Mouse (Mus musculus) heart, adult 2 months (tissue): ENCODE results near the gene Fgfbp1.

Experiments used
- CTCF ChIP-seq: fragments of 200-600 bp; IDR thresholded peaks from 2 replicates; pipeline ENCODE4 v1.8.1; 2022; ENCODE audit warnings: antibody characterized with exemption, mild to moderate bottlenecking, moderate library complexity
- EP300 ChIP-seq: fragments of 200-500 bp; IDR thresholded peaks from 2 replicates; pipeline ENCODE4 v1.6.1; 2011; ENCODE audit warnings: low read depth, low read length, control low read depth; ENCODE audit not compliant: insufficient read depth
- POLR2A ChIP-seq: fragments of 200-500 bp; IDR thresholded peaks from 2 replicates; pipeline ENCODE4 v1.6.1; 2011; ENCODE audit warnings: mild to moderate bottlenecking, low read depth, low read length, control low read depth; ENCODE audit not compliant: insufficient read depth

DNA sequence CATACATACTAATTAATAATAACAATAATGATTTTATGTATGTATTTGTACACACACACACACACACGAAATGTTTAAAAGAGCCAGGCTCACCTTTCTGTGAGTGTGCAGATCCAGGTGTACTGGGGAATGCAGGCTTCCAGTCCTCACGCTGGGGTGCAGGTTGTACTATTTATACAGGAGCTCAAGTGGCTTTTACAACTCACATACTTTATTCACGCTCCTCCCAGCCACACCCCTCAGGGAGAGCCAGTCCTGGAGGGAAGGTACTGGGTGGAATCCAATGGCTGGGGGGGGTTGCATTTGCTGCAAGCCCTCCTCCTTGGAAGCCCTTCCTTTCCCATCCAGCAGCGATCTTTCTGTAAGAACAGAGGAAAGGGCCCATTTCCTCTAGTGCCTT, at the start of gene Fgfbp1:
- no peak for TF ChIP-seq CTCF
- no peak for TF ChIP-seq EP300
- TF ChIP-seq POLR2A: no peak
